In the genomic region with DNA sequence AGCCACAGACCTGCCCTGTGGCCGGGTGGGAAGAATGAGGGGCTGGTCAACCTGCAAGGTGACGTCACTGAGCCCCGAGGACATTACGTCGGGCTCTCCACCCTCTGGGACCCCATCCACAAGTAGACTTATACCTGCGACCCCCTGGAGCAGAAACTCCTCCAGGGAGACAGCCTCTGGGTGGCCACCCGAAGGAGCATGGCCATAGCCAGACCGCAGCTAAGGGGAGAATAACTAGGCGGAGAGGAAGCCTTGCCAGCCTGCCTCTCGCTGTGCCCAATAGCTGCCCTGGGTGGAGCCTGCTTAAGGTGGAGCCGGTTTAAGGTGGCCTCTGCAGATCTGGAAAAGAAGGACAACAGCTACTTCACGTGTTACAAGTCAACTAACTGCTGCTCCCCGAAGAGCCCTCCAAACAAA, we compare ENCODE assay signal across 8 mouse cellular contexts. TPM values are rescaled to one million over a fixed set of nuclear protein-coding genes. Genes with fewer than 3 reads are reported as not detected.
DNase-seq lines count a peak whose midpoint lies in the region; ATAC-seq and TF ChIP-seq lines count a peak whose summit lies in the region.

Gene Ldhd (minus strand): TSS at position 270 of the 417 bp plus-strand sequence.

- no peaks in the 10 kb centered on the region for H3K36me3 ChIP-seq in thymus, adult 2 months (ENCODE audit: control insufficient read depth, insufficient read depth, low read length)
- no peaks in the 10 kb centered on the region; the same call in 1 of the 2 replicates for H3K36me3 ChIP-seq in intestine, embryonic 14.5 days (ENCODE audit: control insufficient read depth, insufficient read depth, low read length)
- H3K36me3 ChIP-seq in liver, embryonic 12.5 days: no peaks in the 10 kb centered on the region
- no peaks in the 10 kb centered on the region for H3K36me3 ChIP-seq in neural tube, embryonic 13.5 days

- 15% methylated on average over 13 of the region's 13 CpGs for WGBS in thymus, adult 2 months
- 23% methylated on average over 13 of the region's 13 CpGs for WGBS in intestine, embryonic 14.5 days
- 40% methylated on average over 13 of the region's 13 CpGs for WGBS in liver, embryonic 12.5 days (ENCODE audit: insufficient replicate concordance)
- WGBS in neural tube, embryonic 13.5 days: 26% methylated on average over 13 of the region's 13 CpGs

- DNase-seq in thymus, adult 2 months: no peak
- no peak for DNase-seq in thymus, postnatal 0 days (ENCODE audit: low spot score)
- peak; percentile 71 to 72 for DNase-seq in cerebellum, postnatal 14 days
- peak; percentile 72 for DNase-seq in gastrocnemius, postnatal 25 days
- no peak for DNase-seq in intestine, embryonic 14.5 days (ENCODE audit: low spot score)
- no peak for DNase-seq in spleen, adult 12 weeks (ENCODE audit: low spot score)

- no peak within 1 kb of the TSS for H3K27ac ChIP-seq in thymus, adult 2 months (ENCODE audit: control insufficient read depth, insufficient read depth, low read length)
- no peak within 1 kb of the TSS for H3K27ac ChIP-seq in intestine, embryonic 14.5 days (ENCODE audit: low read depth)
- no peak within 1 kb of the TSS for H3K27ac ChIP-seq in liver, embryonic 12.5 days
- no peak within 1 kb of the TSS for H3K27ac ChIP-seq in neural tube, embryonic 13.5 days (replicated peaks)

- H3K4me1 ChIP-seq in thymus, adult 2 months (replicated peaks; ENCODE audit: control insufficient read depth, insufficient read depth, low read length): peaks cover 53% of the 10 kb centered on the region
- H3K4me1 ChIP-seq in intestine, embryonic 14.5 days (replicated peaks; ENCODE audit: control insufficient read depth, insufficient read depth, low read length): 0 out of 2 replicates have a peak, but pooled peaks cover 4% of the 10 kb centered on the region
- peaks cover 14% of the 10 kb centered on the region; the same call in 1 of the 2 replicates for H3K4me1 ChIP-seq in liver, embryonic 12.5 days
- H3K4me1 ChIP-seq in neural tube, embryonic 13.5 days (replicated peaks): peaks cover 7% of the 10 kb centered on the region; the same call in 1 of the 2 replicates

- peak within 1 kb of the TSS; percentile 44 for H3K4me3 ChIP-seq in thymus, adult 2 months (ENCODE audit: control insufficient read depth, insufficient read depth, low read length)
- H3K4me3 ChIP-seq in intestine, embryonic 14.5 days (ENCODE audit: low read depth, low read length): peak within 1 kb of the TSS; percentile 23
- peak within 1 kb of the TSS; percentile 29; the same call in 1 of the 2 replicates for H3K4me3 ChIP-seq in liver, embryonic 12.5 days
- peak within 1 kb of the TSS; percentile 30 for H3K4me3 ChIP-seq in neural tube, embryonic 13.5 days

- H3K9ac ChIP-seq in intestine, embryonic 14.5 days (ENCODE audit: low read length): peak within 1 kb of the TSS; percentile 12; the same call in 1 of the 2 replicates
- H3K9ac ChIP-seq in liver, embryonic 12.5 days: 0 out of 2 replicates have a peak within 1 kb of the TSS, but pooled peaks have one; percentile 17
- H3K9ac ChIP-seq in neural tube, embryonic 13.5 days: peak within 1 kb of the TSS; percentile 60

- no peak for TF ChIP-seq POLR2A in thymus, adult 2 months (IDR thresholded peaks at IDR 0.05; ENCODE audit: control insufficient read depth, extremely low read depth, insufficient read depth, low read length, poor library complexity)

- peak within 1 kb of the TSS; percentile 45 for H3K4me2 ChIP-seq in intestine, embryonic 14.5 days (ENCODE audit: low read length)
- H3K4me2 ChIP-seq in liver, embryonic 12.5 days: peak within 1 kb of the TSS; percentile 51
- peak within 1 kb of the TSS; percentile 50 for H3K4me2 ChIP-seq in neural tube, embryonic 13.5 days

- H3K9me3 ChIP-seq in intestine, embryonic 14.5 days (ENCODE audit: control insufficient read depth, low read length): no peaks in the 10 kb centered on the region
- H3K9me3 ChIP-seq in liver, embryonic 12.5 days (replicated peaks): 0 out of 2 replicates have a peak, but pooled peaks cover 5% of the 10 kb centered on the region
- H3K9me3 ChIP-seq in neural tube, embryonic 13.5 days: no peaks in the 10 kb centered on the region

- TF ChIP-seq CTCF in thymus, adult 2 months (IDR thresholded peaks at IDR 0.05; ENCODE audit: borderline replicate concordance, control insufficient read depth, extremely low read depth, insufficient read depth, low read length, poor library complexity): no peak

- no peaks in the 10 kb centered on the region for H3K27me3 ChIP-seq in thymus, adult 2 months (ENCODE audit: control insufficient read depth, insufficient read depth, low read length)
- H3K27me3 ChIP-seq in intestine, embryonic 14.5 days (replicated peaks; ENCODE audit: control insufficient read depth, insufficient read depth, low read length): no peaks in the 10 kb centered on the region
- peaks cover 3% of the 10 kb centered on the region; the same call in 1 of the 2 replicates for H3K27me3 ChIP-seq in liver, embryonic 12.5 days (replicated peaks)
- no peaks in the 10 kb centered on the region for H3K27me3 ChIP-seq in neural tube, embryonic 13.5 days

- ATAC-seq in intestine, embryonic 14.5 days (replicated peaks; ENCODE audit: low FRiP score, low TSS enrichment, low read depth): peak; percentile 50
- ATAC-seq in liver, embryonic 12.5 days: 0 out of 2 replicates have a peak, but pooled peaks have one; percentile 27
- no peak for ATAC-seq in neural tube, embryonic 13.5 days (ENCODE audit: low read depth)

RNA-seq across cellular contexts. Expression of gene Ldhd, which starts in this region (rescaled TPM):
- polyA plus RNA-seq in thymus, adult 2 months (2012; rRNA removed): 10.4 and 10.7 TPM in 2 replicates
- 3.8 and 3.9 TPM in 2 replicates for polyA plus RNA-seq in thymus, postnatal 0 days (2015; fragmentation: Nextera tagmentation; extraction: Ambion mirVana)
- 10 to 100 TPM; 31.7 to 33.6 TPM for total RNA-seq in gastrocnemius, postnatal 25 days (2021)
- polyA plus RNA-seq in intestine, embryonic 14.5 days (2014; fragmentation: Nextera tagmentation; extraction: Ambion mirVana): 1.2 TPM in 2 replicates
- polyA plus RNA-seq in liver, embryonic 12.5 days (2016; fragmentation: Nextera tagmentation; extraction: Ambion mirVana): 0.11 and 0.12 TPM in 2 replicates
- polyA plus RNA-seq in neural tube, embryonic 13.5 days (2015; fragmentation: Nextera tagmentation; extraction: Ambion mirVana): 0.40 and 0.68 TPM in 2 replicates

Comparison
In these comparisons a context has a peak if more than half of its experiments do, and no peak if none do; other contexts are left out.
1. Peak in ATAC-seq, H3K4me3 ChIP-seq, H3K9ac ChIP-seq and H3K4me2 ChIP-seq in liver, embryonic 12.5 days; RNA of the gene not detected or under 1 TPM.
2. DNase-seq: peak in cerebellum, postnatal 14 days (2 of 2) and gastrocnemius, postnatal 25 days (single experiment); none in thymus, adult 2 months (single experiment), thymus, postnatal 0 days (single experiment), intestine, embryonic 14.5 days (single experiment) and spleen, adult 12 weeks (single experiment).
3. Peak in every context shown above with its lines, with median percentiles within 50 percentile points of each other: H3K4me3 ChIP-seq, H3K4me2 ChIP-seq and H3K9ac ChIP-seq.